Mouse (Mus musculus) ES-Bruce4 (cell line): ENCODE measurements around the gene 1700022I11Rik.

Experiments used
- CTCF ChIP-seq: IDR thresholded peaks from one replicate; pipeline ENCODE4 v1.8.1; 2011; ENCODE audit warnings: low read depth, low read length
- EP300 ChIP-seq: IDR thresholded peaks from 2 replicates; pipeline ENCODE4 v1.6.1; 2011; ENCODE audit warnings: low read depth, low read length; ENCODE audit not compliant: insufficient read depth
- POLR2A ChIP-seq: IDR thresholded peaks from one replicate; pipeline ENCODE4 v1.8.1; 2011; ENCODE audit warnings: low read length; ENCODE audit not compliant: insufficient read depth

- TF ChIP-seq EP300 (no peak), POLR2A (no peak), CTCF (no peak)
Measured at GRCm38 (mm10) chr4:42952563-42952962, 16.8 kb upstream of the 1700022I11Rik start.
